Mouse (Mus musculus): ENCODE data around the gene Frrs1l.

Frrs1l gene

DNA sequence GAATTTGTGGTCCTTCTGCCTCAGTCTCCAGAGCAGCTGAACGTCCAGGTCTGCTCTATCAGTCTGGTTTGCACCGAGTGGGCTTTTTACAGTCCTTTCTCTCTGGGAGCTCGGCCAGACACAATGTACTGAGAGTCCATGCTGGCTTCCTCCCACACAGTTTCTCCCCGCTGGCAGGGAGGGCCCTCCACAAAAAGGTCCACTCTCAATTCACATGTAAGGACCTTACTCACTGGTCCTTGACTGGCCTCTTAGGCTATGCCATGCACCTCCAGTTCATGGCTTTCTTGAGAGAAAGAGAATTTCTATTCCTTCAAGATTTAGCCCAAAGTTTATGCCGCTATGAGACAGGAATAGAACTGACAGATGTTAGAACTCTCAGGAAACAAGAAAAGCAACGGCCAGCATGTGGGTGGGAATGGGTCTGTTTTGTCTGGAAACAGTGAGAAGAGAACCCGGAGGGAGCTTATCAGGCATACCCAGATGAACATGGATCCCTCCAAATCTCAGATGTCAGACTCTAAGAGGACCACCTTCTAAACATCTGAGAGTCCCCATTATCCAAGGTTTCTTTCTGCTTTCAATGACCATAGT is 24.5 kb downstream of the Frrs1l start:
- DNase-seq (ENCODE audit: low spot score) = no peak

GRCm38 (mm10) chr4:56963687-56964086 is 26.5 kb downstream of the Frrs1l start:
- no peak for DNase-seq (ENCODE audit: low spot score)

DNA sequence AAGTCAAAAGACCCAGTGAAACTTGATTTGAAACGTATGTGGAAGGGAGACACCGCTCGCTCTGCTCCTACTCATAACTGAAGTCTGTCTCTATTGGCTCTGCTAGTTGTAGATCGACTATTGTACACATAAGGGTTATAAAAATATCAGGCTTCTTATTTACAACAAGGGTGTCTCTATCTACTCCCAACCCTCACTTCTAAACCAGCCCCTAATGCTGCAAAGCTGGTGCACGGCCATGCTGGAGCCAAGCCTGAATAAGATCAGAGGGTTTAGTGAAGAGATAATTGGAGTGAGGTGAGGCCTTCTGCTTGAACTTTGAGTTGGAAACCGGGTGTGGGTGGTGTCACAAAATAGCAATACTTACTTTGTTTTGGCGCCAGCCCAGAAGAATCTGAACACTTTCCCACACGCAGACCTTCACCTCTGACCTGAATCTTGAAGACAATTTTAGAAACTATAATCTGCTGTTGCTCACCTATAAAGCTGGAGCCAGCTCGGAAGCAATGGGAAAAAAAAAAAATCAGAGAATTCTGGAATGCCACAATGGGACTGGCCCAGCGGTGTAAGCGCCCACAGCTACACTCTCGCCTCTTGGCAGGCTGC is 28.8 kb downstream of the Frrs1l start:
- no peak for DNase-seq (ENCODE audit: low spot score)

DNA sequence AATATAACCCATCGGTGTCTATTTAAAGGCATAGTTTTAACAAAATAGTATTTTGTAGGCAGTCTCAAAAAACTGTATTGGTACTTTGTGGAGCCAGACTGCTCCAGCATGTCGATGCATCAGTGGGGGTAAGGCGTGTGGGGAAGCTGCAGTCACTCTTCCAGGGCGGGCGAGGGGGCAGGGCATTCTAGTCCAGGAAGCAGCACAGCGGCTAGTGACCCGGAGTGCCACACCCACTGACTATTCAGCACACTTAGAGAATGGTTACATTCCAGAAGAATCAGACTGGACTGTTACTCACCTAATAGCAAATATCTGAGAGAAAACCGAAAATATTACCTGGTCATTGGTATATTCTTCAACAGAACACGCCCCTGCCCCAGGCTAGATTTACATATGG is 32.7 kb downstream of the Frrs1l start:
- DNase-seq (ENCODE audit: low spot score) = no peak

- no peak for DNase-seq (ENCODE audit: low spot score)
Observed at GRCm38 (mm10) chr4:56953235-56953634, 37.0 kb downstream of the Frrs1l start.

- no peak for DNase-seq (ENCODE audit: low spot score)
Observed at GRCm38 (mm10) chr4:56951701-56952100, 38.5 kb downstream of the Frrs1l start.

DNA sequence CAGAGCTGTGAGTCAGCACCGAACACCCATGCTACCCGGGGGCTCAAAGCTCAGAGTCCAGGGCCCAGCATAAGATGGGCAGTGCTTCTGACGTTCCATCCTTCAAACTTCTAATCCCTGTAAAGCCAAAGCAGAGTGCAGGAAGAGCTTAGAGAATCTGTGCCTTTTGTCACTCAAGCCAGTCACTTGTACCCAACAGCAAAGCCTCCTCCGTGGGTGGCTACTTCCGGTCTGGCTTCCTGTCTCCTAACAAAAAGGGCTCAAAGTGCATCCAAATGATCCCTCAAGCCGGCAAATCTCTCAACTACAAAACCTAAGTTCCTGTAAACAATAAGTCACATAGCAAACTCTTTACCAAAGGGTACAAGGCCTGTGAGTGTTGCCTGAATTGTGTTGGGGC is 40.7 kb downstream of the Frrs1l start:
- no peak for DNase-seq (ENCODE audit: low spot score)

DNA sequence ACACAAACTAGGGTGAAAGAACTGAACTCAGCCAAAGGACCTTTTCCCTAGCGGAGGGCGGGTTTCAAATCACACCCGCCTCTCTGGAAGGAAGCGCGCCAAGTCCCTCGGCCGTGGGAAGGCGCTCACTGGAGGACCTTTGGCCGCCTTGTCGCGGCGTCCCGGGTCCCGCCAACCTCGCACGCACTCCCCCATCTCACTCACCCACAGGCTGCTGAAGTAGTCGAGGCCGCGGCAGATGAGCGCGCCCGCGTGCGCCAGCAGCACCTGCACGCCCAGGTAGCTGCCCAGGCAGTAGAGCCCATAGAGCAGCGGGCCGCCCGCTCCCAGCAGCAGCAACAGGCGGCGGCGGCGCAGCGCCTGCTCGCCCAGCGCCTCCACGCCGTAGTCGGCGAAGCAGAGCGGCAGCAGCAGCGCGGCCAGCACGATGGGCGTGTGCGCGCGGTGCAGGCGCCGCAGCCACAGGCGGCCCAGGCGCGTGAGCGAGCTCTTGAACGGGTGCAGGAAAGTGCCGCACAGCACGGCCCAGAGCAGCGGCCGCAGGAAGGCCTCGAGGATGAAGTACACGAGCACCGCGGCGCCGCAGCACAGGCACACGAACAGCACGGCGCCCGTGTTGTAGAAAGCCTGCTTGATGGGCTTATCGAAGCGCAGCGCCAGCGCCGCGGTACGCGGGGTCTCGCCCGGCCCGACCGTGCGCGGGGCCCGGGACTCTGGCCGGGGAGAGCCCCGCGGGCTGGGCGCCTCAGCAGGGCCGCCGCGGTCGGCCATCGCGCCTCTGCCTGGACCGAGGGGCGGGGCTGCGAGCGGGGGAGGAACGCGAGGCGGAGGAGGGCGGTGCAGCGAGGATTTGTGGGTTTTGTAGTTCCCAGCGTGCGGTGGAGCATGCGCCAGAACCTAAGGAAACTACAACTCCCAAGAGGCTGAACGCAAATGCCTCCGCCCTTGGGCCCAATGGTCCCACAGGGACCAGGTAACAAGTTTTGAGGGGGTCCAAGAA is 43.2 kb downstream of the Frrs1l start, which contains the start of gene Tmem245:
TSS of gene Tmem245 (minus strand) at position 797 of the 1,000 bp plus-strand sequence.
- DNase-seq (ENCODE audit: low spot score) = peak; percentile 64

GRCm38 (mm10) chr4:56946180-56946579 is 44.0 kb downstream of the Frrs1l start:
- DNase-seq (ENCODE audit: low spot score) = no peak

- DNase-seq (ENCODE audit: low spot score) = no peak
Observed at GRCm38 (mm10) chr4:56944286-56944685, 45.9 kb downstream of the Frrs1l start.

- no peak for DNase-seq (ENCODE audit: low spot score)
Observed at GRCm38 (mm10) chr4:56943258-56943657, 46.9 kb downstream of the Frrs1l start.

GRCm38 (mm10) chr4:56942567-56942966 is 47.6 kb downstream of the Frrs1l start:
- DNase-seq (ENCODE audit: low spot score) = no peak

GRCm38 (mm10) chr4:56941481-56941880 is 48.7 kb downstream of the Frrs1l start:
- no peak for DNase-seq (ENCODE audit: low spot score)

DNA sequence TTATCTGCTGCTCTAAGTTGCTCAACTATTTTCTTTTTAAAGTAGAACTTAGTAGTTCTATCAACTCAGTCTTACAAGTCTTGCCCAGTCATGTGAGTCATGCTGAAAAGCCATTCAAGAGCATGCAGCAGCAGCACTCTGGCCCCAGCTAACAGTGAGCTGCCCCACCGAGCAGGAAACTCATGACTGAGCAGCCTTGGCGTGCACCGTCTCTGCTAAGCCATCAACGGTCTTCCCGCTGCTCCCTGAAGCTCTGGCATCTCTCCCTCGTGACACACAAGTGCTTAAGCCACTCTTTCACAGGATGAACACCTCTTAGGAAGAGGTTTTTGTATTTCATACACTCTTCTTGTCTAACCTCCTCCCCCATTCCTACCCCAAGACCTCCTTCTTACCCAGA is 53.1 kb downstream of the Frrs1l start:
- no peak for DNase-seq (ENCODE audit: low spot score)

GRCm38 (mm10) chr4:56935327-56935726 is 54.9 kb downstream of the Frrs1l start:
- no peak for DNase-seq (ENCODE audit: low spot score)

DNA sequence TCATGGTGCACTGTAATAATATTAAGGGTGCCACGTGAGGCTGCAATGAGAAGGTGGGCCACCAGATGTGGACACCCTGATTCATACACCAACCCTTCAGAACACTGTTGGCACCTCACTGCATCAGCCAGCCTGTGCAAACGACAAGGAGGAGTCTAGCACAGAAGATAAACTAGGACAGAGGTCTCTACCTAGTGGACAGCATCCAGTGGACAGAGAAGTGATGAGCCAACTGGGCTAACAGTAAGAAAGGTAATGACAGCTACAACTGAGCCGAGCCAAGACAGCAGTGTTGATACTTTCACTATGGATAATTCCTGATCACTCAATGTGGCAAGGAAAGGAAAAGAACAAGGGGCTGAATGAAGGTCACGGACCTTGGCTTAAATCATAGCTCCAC is 57.0 kb downstream of the Frrs1l start:
- no peak for DNase-seq (ENCODE audit: low spot score)

- DNase-seq (ENCODE audit: low spot score) = no peak
Observed at GRCm38 (mm10) chr4:56932096-56932495, 58.1 kb downstream of the Frrs1l start.

DNA sequence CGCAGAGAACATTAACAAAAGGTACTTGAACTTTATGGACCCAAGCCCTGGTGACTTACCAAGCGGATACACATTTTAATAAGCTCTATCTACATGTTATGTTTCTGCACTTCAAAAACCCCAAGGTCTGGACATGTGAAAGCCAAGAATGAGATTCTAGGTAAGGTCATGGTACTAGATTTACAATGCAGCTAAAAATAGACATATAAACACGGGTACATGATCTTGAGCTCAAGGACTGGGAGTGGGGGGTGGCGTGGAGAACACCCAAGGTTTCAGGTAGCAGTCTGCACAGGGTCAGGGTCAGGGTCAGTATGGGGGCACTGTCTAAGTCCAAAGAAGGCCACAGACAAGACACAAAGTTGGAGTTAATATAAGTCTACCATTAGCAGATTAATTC is 59.9 kb downstream of the Frrs1l start:
- DNase-seq (ENCODE audit: low spot score) = no peak

DNA sequence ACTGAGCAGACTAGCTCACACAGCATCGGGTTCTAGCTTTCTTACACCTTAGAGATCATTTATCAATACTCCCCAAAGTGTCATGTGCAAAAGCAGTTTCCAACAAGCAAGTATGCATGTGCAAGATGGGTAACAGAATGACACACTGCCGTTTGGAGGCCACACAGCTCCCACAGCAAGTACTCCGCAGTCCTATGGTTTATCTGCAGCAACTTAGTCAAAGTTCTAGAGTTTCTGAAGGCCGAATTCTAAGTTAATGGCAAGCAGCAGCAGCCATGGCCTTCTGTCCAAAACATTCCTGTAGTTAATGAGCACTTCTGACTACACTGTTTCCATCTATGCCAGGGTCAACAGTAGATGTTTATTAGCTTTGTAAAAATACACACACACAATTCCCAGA is 63.2 kb downstream of the Frrs1l start:
- DNase-seq (ENCODE audit: low spot score) = no peak

DNA sequence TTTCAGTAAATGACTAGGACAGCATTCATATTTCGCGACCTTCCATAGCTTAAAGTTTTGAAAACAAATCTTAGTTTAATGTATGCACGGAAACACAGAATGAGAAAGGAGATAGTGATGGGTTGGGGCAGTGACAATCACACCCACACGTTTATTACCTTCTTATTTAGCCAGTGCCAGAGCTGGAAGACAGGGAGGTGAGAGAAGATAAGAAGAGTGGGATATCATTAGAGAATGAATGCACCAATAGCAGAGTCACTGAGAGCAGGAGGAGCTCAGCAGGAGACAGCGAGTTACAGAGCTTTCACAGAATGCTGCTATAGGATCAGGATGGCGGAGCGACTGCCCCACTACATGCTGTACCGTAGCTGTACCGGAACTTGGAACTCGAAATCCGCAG is 68.0 kb downstream of the Frrs1l start:
- no peak for DNase-seq (ENCODE audit: low spot score)

GRCm38 (mm10) chr4:56915732-56916325 is 74.4 kb downstream of the Frrs1l start:
- no peak for DNase-seq (ENCODE audit: low spot score)

DNA sequence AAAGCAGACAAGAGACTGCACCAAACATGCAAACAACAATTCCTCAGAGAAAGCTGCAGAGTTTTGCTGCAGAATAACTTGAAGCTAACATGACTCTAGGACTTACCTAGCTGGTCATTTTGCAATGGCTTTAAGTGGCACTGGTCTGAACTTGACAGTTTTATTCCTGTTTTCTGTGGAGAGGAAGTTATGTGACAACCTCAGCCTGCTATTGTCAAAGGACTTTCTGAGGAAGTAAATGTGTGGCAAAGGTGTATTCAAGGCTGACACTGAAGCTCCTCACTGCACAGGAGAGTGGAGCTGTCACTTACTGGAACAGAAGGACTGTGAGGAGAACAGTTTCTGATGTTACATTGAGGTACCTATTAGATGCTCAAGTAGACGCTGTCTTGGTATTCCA is 75.4 kb downstream of the Frrs1l start:
- DNase-seq (ENCODE audit: low spot score) = no peak

DNA sequence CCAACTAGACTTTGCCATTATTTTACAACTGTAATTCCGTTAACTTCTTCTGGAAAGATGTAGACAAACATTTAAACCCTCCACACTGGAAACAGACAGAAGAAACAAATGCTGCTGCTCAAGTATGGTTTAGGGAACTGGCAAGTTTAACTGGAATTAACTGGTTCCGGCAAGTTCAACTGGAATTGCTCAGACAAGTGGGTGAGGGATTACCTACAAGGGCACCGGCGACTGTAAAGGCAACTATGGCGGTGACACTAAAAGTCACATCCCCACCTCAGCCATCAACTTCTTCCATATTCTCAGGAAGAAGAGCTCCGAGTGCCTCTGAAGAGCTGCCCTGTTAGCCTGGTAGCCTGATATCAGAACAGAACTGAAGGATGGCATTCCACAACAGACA is 75.9 kb downstream of the Frrs1l start:
- DNase-seq (ENCODE audit: low spot score) = no peak

Data from ovary, postnatal 10 days (tissue).